Mouse (Mus musculus): ENCODE results near the gene Fads2.

- TF ChIP-seq POLR2A (IDR thresholded peaks at IDR 0.05; ENCODE audit: control insufficient read depth, extremely low read depth, insufficient read depth, low read length, poor library complexity) (no peak), CTCF (IDR thresholded peaks at IDR 0.05; ENCODE audit: borderline replicate concordance, control insufficient read depth, extremely low read depth, insufficient read depth, low read length, poor library complexity) (no peak)
Measured at GRCm38 (mm10) chr19:10058876-10059427, 42.6 kb downstream of the Fads2 start.
